Mouse (Mus musculus) E14TG2a.4 (cell line): ENCODE results near the gene Bmpr1b.

Experiments
- CTCF ChIP-seq: conservative IDR thresholded peaks from 2 replicates; pipeline ENCODE4 v1.5.1; 2014; ENCODE audit warnings: low read length
- NANOG ChIP-seq: IDR thresholded peaks from 2 replicates; pipeline ENCODE4 v1.6.1; 2014; ENCODE audit warnings: borderline replicate concordance, low read length, mixed read lengths
- POU5F1 ChIP-seq: IDR thresholded peaks from 2 replicates; pipeline ENCODE4 v1.6.1; 2014; ENCODE audit warnings: low read length, borderline replicate concordance

DNA sequence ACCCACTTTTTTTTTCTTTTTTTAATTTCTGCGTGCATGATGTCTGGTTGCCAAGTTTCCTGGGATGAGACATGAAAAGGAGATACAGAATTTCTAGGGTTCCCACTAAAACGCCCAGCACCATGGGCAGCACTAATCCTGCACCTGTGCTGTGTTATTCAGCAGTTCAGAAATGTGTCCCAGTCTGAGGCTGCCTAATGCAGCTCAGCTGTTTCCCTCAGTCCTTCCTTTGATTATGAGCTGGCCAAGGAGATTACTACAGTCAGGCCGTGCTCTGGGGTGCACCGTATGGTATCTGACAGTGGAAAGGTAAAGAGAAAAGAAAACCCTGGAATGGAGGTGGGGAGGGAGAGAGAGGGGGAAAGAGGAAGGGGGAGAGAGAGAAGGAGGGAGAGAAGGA lies 278.6 kb downstream of the Bmpr1b start:
- TF ChIP-seq CTCF (no peak), POU5F1 (no peak), NANOG (no peak)
